Mouse (Mus musculus) neural tube, embryonic 13.5 days (tissue): Measurements from ENCODE around the gene Slc25a17. TPM values are rescaled to one million over a fixed set of nuclear protein-coding genes. Genes with fewer than 3 reads are reported as not detected.

Source experiments
- ATAC-seq: fragments of 200-750 bp; cut with Nextera tagmentation; 2 replicates; pipeline ENCODE4 v1.8.0; 2017; ENCODE audit warnings: low read depth, mild to moderate bottlenecking, moderate TSS enrichment, moderate library complexity
- H3K27ac ChIP-seq: fragments of 300-500 bp; sonication (generic); replicated peaks from 2 replicates; pipeline ENCODE4 v1.5.1; 2015; ENCODE audit warnings: moderate library complexity, mild to moderate bottlenecking, inconsistent platforms
- H3K27me3 ChIP-seq: fragments of 300-500 bp; sonication (generic); 2 replicates; pipeline ENCODE4 v1.6.1; 2015; ENCODE audit warnings: mild to moderate bottlenecking, inconsistent platforms
- H3K36me3 ChIP-seq: fragments of 300-500 bp; sonication (generic); 2 replicates; pipeline ENCODE4 v1.6.1; 2015; ENCODE audit warnings: mild to moderate bottlenecking, inconsistent platforms
- H3K4me1 ChIP-seq: fragments of 300-500 bp; sonication (generic); replicated peaks from 2 replicates; pipeline ENCODE4 v1.6.1; 2015; ENCODE audit warnings: inconsistent platforms
- H3K4me2 ChIP-seq: fragments of 300-500 bp; sonication (generic); 2 replicates; pipeline ENCODE4 v1.6.1; 2015; ENCODE audit warnings: inconsistent platforms, mild to moderate bottlenecking, moderate library complexity
- H3K4me3 ChIP-seq: fragments of 300-500 bp; sonication (generic); 2 replicates; pipeline ENCODE4 v1.5.1; 2015; ENCODE audit warnings: mild to moderate bottlenecking, inconsistent platforms
- H3K9ac ChIP-seq: fragments of 300-500 bp; sonication (generic); 2 replicates; pipeline ENCODE4 v1.6.1; 2015; ENCODE audit warnings: moderate library complexity, mild to moderate bottlenecking, inconsistent platforms
- H3K9me3 ChIP-seq: fragments of 300-500 bp; sonication (generic); 2 replicates; pipeline ENCODE4 v1.6.1; 2016; ENCODE audit warnings: inconsistent platforms
- WGBS: fragments of 180-500 bp; shearing (Covaris S2); methylation state at CpG from one replicate; pipeline ENCODE4 v1.1.7; 2015; 5-methylcytosine and 5-hydroxymethylcytosine counted together
- polyA plus RNA-seq: library from polyadenylated mRNA; unstranded; fragments of >200 nt; fragmentation: Nextera tagmentation; extraction: Ambion mirVana; gene quantifications from 2 replicates; pipeline ENCODE4 v1.2.1, GENCODE M21; 2015

Slc25a17 gene
- polyA plus RNA-seq: 130 and 149 TPM in 2 replicates

DNA sequence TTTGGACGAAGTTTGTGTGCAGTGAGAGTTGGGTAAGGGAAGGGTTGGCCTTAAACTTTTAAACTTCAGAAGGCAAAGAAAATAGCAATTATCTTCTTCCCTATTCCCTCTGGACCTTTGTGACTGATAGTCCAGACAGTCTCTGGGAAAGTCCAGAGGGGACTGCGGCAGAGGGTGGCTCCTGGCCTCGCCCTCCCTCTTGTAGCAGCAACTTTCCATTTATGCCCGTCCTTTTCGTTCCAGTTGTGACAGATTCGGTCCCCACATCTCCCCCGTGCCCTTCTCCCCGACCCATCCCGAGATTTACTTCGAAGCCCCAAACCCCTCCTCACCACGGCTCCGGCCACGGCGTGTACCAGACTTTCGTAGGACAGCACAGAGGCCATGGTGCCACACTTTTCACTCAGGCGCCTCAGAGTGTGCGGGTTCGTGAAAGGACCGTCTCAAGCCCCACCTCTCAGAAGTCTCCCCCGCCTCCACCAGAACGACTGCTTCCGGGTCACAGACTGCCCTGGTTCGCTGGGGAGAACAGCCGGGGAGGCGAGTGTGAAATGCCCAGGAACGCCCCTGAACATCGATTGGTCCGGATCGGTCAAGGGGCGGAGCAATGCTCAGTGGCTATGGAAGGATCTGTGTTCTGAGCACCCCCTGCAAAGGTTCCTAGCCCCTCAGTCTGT is at the start of gene Slc25a17:
TSS of gene Slc25a17 (minus strand) at position 468 of the 677 bp plus-strand sequence.
- Histone ChIP-seq H3K27ac (peak within 1 kb of the TSS; percentile 86), H3K27me3 (no peaks in the 10 kb centered on the region), H3K36me3 (peaks cover 27% of the 10 kb centered on the region), H3K9me3 (no peaks in the 10 kb centered on the region), H3K4me3 (peak within 1 kb of the TSS; percentile 70), H3K4me2 (peak within 1 kb of the TSS; percentile 79), H3K4me1 (peaks cover 40% of the 10 kb centered on the region), H3K9ac (peak within 1 kb of the TSS; percentile 86)
- peak; percentile 99 for ATAC-seq
- WGBS: under 1% methylated on average over 30 of the region's 30 CpGs

DNA sequence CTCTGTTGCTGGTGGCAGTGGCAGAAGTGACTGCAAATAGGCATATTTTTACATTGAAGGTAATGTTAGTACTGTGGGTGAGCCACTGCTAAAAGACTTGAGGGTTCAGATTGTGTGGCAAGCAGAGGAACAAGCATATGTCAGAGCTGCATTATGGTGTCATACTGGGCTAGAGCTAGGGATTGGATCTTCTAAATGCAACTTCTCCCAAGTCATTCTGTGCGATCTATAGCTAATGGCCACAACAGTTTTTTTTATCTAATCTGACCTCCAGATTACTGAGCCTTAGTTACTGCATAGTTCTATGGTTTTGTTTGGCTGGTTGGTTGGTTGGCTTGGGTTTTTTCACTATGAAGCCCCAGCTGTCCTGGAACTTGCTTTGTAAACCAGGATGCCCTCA is 47.6 kb upstream of the Slc25a17 start, which contains the start of gene Dnajb7:
TSS of gene Dnajb7 (minus strand) at position 101 of the 400 bp plus-strand sequence.
- Histone ChIP-seq H3K4me3 (no peak within 1 kb of the TSS), H3K27me3 (no peaks in the 10 kb centered on the region), H3K9ac (no peak within 1 kb of the TSS), H3K36me3 (no peaks in the 10 kb centered on the region), H3K4me2 (no peak within 1 kb of the TSS), H3K9me3 (no peaks in the 10 kb centered on the region), H3K27ac (no peak within 1 kb of the TSS), H3K4me1 (no peaks in the 10 kb centered on the region)
- no peak for ATAC-seq
- WGBS: 89% methylated on average over 1 of the region's 1 CpGs

DNA sequence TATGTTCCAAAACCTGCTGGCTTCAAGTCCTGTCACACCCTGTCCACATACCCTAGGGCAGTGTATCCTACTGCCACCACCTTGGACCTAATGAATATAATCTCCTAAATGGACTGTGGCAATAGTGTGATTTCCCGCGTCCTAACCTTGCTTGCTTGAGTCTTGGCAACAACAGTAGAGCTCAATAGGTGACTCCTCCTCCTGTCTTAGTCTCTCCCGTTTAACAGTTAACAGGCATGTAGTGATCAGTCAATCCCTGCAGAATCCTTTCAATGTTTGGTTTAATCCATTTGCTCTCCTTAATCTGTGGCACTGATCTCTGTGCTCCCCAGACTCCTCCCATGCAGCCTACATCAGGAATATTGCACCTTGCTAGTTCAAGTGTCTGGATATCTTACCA is 44.4 kb upstream of the Slc25a17 start:
- no peaks in the 10 kb centered on the region for H3K27me3 ChIP-seq
- H3K4me1 ChIP-seq: peaks cover 11% of the 10 kb centered on the region
- no peak overlapping the region for H3K4me3 ChIP-seq
- no peak overlapping the region for H3K4me2 ChIP-seq
- H3K36me3 ChIP-seq: no peaks in the 10 kb centered on the region
- no peak overlapping the region for H3K27ac ChIP-seq
- whole genome bisulfite sequencing: 87% methylated on average over 3 of the region's 3 CpGs
- no peaks in the 10 kb centered on the region for H3K9me3 ChIP-seq
- ATAC-seq: no peak
- no peak overlapping the region for H3K9ac ChIP-seq

DNA sequence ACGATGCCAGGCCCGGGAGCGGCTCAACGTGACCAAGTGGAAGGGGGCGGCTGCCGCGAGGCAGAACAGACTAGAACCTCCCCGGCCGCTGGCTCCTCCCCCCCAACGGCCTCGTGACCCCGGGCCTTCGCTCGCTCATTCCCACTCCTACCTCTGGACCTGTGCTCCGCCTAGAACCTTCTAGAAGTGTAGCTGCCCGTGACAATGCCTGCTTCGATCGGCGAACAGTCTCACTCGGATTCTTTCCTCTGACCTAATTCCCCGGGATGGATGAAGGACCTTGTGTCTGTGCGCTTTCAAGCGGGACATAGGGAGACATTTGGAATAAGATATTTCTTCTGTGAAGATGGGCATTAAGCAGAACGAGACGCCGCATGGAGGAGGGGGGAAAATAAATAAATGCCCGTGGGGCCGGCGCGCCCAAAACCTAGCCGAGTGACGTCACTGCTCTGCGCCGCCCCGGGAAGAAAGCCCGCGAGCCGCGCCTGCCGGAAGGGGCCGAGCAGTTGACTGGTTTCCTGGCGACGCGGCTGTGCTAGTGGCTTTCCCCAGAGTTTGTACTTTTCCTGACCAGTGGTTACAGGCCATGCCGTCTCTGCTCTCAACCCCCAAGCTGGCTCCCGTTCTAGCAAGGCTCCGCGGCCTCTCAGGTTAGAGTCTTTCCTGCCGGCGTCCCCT is 39.2 kb upstream of the Slc25a17 start, which contains the start of the genes St13 and Xpnpep3:
TSS of gene St13 (minus strand) at position 440 of the 678 bp plus-strand sequence.
TSS of gene Xpnpep3 (plus strand) at position 501 of the 678 bp plus-strand sequence.
- Histone ChIP-seq H3K27me3 (no peaks in the 10 kb centered on the region), H3K9me3 (no peaks in the 10 kb centered on the region), H3K4me3 (peak within 1 kb of the TSS; percentile 94), H3K4me1 (peaks cover 33% of the 10 kb centered on the region), H3K9ac (peak within 1 kb of the TSS; percentile 97), H3K36me3 (no peaks in the 10 kb centered on the region), H3K27ac (peak within 1 kb of the TSS; percentile 96), H3K4me2 (peak within 1 kb of the TSS; percentile 90)
- ATAC-seq: peak; percentile 99
- WGBS: under 1% methylated on average over 50 of the region's 50 CpGs

DNA sequence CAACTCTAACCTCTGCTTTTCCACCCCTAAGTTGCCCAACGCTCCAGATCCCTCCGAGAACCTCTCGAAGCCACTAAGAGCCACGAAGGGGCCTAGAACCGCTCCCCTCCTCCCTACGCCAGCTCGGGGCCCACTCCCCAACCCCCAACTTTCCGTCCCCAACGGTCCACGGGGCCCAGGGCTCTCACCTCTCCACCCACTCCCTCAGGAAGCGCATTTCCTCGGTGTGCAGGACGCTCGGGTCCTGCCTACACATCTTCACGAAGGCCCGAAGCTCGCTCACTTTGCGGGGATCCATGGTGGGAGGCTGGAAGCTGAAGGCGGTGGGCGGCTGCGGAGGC is 38.7 kb upstream of the Slc25a17 start:
- Histone ChIP-seq H3K9ac (peak overlapping the region; percentile 97), H3K9me3 (no peaks in the 10 kb centered on the region), H3K27ac (peak overlapping the region; percentile 96), H3K27me3 (no peaks in the 10 kb centered on the region), H3K36me3 (no peaks in the 10 kb centered on the region), H3K4me2 (peak overlapping the region; percentile 90), H3K4me1 (peaks cover 33% of the 10 kb centered on the region), H3K4me3 (peak overlapping the region; percentile 94)
- peak; percentile 84 for ATAC-seq
- under 1% methylated on average over 21 of the region's 21 CpGs for WGBS

DNA sequence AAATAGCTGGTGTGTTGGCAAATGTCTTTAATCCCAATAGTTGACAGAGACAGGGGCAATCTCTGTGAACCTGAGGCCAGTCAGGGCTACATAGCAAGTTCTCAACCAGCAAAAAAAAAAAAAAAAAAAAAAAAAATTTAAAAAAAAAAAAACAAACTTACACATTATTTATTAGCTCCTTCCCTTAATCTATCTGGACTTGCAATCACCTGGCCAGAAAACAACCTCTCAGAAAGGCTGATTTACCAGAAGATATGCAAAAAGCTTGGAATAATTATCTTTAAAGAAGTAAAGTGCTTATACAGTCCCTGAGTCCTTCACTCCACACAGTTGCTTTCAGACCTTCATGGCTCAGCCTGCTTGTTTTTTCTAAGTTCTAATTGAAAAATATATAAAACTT is 37.6 kb upstream of the Slc25a17 start:
- Histone ChIP-seq H3K27ac (no peak overlapping the region), H3K4me2 (peak overlapping the region; percentile 90), H3K9me3 (no peaks in the 10 kb centered on the region), H3K9ac (peak overlapping the region; percentile 97), H3K4me1 (peaks cover 33% of the 10 kb centered on the region), H3K4me3 (peak overlapping the region; percentile 94), H3K36me3 (no peaks in the 10 kb centered on the region), H3K27me3 (no peaks in the 10 kb centered on the region)
- no peak for ATAC-seq

DNA sequence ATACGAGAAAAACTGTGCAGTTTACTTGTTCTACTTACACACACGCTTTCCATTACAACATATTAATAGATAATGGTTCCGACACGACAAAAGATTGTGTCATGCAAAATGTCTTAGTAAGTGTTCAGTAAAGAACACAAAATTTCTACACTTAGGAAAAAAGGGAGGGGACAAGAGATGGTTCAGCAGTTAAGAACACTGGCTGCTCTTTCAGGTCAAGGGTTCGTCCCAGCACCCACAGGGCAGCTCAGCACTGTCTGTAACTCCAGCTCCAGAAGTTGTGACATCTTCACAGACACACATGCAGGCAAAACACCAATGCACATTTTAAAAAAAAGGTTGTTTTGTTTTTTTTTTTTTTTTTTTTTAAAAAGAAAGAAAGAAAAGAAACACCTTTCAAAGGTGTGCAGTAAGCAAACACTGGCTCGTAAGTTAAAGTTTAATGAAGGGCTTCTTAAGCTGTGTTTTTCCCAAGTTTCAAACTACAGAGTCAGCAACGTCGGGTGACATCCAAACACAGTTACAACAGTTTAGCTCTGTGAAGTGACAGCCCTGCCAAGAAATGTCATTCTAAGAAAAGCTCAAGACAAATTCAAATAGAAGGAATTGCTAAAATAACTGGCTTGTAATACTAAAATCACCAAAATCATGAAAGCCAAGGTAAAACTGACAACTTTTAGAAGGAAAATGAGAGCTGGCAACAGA is 33.8 kb upstream of the Slc25a17 start:
- Histone ChIP-seq H3K27me3 (no peaks in the 10 kb centered on the region), H3K9ac (no peak overlapping the region), H3K4me1 (peaks cover 22% of the 10 kb centered on the region), H3K4me3 (no peak overlapping the region), H3K9me3 (no peaks in the 10 kb centered on the region), H3K4me2 (no peak overlapping the region), H3K27ac (no peak overlapping the region), H3K36me3 (peaks cover 23% of the 10 kb centered on the region)
- no peak for ATAC-seq
- 91% methylated on average over 8 of the region's 8 CpGs for WGBS

DNA sequence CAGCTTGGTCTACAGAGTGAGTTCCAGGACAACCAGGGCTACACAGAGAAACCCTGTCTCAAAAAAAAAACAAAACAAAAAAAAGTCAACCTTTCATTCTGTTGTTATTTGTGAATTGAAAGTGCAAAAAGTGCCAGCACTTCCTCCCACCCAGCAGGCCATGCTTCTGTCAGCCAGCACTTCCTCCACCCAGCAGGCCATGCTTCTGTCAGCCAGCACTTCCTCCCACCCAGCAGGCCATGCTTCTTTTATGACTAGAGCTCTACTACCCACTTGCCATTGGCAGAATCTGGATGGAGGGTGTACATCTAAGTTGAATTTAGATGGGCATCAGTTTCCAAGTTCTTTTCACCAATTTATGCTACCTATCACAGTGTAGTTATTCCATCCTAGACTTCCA is 32.4 kb upstream of the Slc25a17 start:
- no peaks in the 10 kb centered on the region for H3K9me3 ChIP-seq
- ATAC-seq: no peak

DNA sequence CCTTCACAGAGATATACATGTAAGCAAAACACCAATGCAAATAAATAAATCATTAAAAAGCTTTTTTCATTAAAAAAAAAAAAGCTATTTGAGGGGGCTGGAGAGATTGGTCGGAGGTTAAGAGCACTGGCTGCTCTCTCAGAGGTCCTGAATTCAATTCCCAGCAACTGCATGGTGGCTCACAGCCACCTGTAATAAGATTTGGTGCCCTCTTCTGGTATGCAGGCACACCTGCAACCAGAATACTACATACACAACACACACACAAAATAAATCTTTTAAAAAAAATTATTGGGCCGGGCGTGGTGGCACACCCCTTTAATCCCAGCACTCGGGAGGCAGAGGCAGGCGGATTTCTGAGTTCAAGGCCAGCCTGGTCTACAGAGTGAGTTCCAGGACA is 25.7 kb upstream of the Slc25a17 start:
- no peaks in the 10 kb centered on the region for H3K9me3 ChIP-seq
- H3K27me3 ChIP-seq: no peaks in the 10 kb centered on the region
- ATAC-seq: no peak
- H3K4me1 ChIP-seq: no peaks in the 10 kb centered on the region
- H3K4me2 ChIP-seq: no peak overlapping the region
- H3K4me3 ChIP-seq: no peak overlapping the region
- peaks cover 93% of the 10 kb centered on the region for H3K36me3 ChIP-seq
- 93% methylated on average over 5 of the region's 5 CpGs for WGBS
- H3K27ac ChIP-seq: no peak overlapping the region
- H3K9ac ChIP-seq: no peak overlapping the region

More for the DNA sequence above, 32.4 kb upstream of the Slc25a17 start:
- no peak overlapping the region for H3K4me3 ChIP-seq
- peaks cover 13% of the 10 kb centered on the region for H3K4me1 ChIP-seq
- H3K9ac ChIP-seq: no peak overlapping the region
- no peak overlapping the region for H3K27ac ChIP-seq
- H3K27me3 ChIP-seq: no peaks in the 10 kb centered on the region
- H3K4me2 ChIP-seq: no peak overlapping the region
- peaks cover 35% of the 10 kb centered on the region for H3K36me3 ChIP-seq

DNA sequence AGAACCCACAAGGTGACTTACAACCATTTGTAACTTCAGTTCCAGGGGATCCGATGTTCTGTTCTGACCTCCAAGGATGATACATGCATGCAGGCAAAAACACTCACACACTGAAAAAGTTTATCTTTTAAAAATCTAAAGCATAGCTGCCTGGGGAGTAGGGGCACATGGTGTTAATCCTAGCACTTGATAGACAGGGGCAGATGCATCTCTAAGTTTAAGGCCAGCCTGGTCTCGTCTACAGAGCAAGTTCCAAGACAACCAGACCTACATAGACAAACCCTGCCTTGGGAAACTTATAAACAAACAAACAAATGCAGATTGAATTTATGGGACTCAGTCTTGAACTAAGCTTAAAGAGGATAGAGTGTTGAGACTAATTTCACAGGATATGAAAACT is 18.2 kb upstream of the Slc25a17 start:
- Histone ChIP-seq H3K9me3 (no peaks in the 10 kb centered on the region), H3K4me1 (no peaks in the 10 kb centered on the region), H3K27me3 (no peaks in the 10 kb centered on the region), H3K27ac (no peak overlapping the region), H3K4me2 (no peak overlapping the region), H3K4me3 (no peak overlapping the region), H3K36me3 (peaks cover 84% of the 10 kb centered on the region), H3K9ac (no peak overlapping the region)
- ATAC-seq: no peak
- WGBS: 92% methylated on average over 2 of the region's 2 CpGs

DNA sequence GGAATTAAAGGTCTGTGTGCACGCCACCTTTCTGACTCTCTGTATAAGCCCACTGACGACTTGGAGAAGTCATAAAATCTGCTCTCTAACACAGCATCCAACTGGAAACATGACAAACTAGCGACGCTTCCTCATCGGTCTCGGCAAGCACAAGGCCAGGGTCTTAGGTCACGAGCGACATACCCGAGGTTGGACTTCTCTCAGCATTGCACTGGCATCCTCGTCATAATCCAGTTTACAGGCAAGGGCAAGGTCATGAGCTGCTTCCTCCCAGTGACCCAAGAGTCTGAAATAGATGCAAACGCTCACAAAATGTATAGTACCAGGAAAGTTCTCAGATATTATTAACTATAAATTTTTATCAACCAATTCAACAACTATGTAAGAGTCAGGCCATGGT is 14.0 kb upstream of the Slc25a17 start:
- H3K4me3 ChIP-seq: no peak overlapping the region
- H3K27me3 ChIP-seq: no peaks in the 10 kb centered on the region
- H3K9me3 ChIP-seq: no peaks in the 10 kb centered on the region
- peaks cover 80% of the 10 kb centered on the region for H3K36me3 ChIP-seq
- H3K4me2 ChIP-seq: no peak overlapping the region
- ATAC-seq: no peak
- H3K9ac ChIP-seq: no peak overlapping the region
- WGBS: 91% methylated on average over 11 of the region's 11 CpGs
- H3K27ac ChIP-seq: no peak overlapping the region
- no peaks in the 10 kb centered on the region for H3K4me1 ChIP-seq

DNA sequence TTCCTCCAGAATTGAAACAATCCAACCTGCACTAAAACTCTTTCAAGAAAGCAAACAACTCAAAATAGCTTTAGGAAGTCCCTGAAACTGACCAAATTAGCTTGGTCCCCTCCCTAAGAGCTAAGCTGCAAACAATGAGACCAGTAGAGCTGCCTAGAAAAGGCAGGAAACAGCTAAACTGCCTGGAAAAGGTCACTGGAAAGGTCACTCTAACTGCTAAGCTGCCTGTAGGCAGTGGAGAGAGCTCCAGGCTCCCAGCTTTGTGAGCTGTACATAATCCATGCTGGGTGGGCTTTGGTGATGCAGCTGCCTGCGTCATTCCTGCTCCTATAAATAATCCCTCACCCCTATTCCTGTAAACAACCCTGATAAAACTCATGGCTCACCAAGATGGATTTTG is 9.7 kb upstream of the Slc25a17 start:
- Histone ChIP-seq H3K9me3 (no peaks in the 10 kb centered on the region), H3K36me3 (peaks cover 84% of the 10 kb centered on the region), H3K4me2 (no peak overlapping the region), H3K27ac (no peak overlapping the region), H3K27me3 (no peaks in the 10 kb centered on the region), H3K9ac (no peak overlapping the region), H3K4me3 (no peak overlapping the region), H3K4me1 (no peaks in the 10 kb centered on the region)
- ATAC-seq: no peak
- 79% methylated on average over 1 of the region's 1 CpGs for WGBS
